Mouse (Mus musculus): ENCODE results near the gene Armc7. TPM values are rescaled to one million over a fixed set of nuclear protein-coding genes. Genes with fewer than 3 reads are reported as not detected.

Gene Armc7
- total RNA-seq (2015) (17.2 and 18.5 TPM in 2 replicates), total RNA-seq (2017) (19.8 and 38.6 TPM in 2 replicates)

- ATAC-seq (ENCODE audit: poor library complexity, severe bottlenecking): peak; percentile 86
Observed at GRCm38 (mm10) chr11:115475025-115475757, at the start of gene Armc7. TSS of gene Armc7 (plus strand) at chr11:115475667.

- no peak for ATAC-seq (ENCODE audit: poor library complexity, severe bottlenecking)
Observed at GRCm38 (mm10) chr11:115425671-115426070, 49.8 kb upstream of the Armc7 start.

- peak; percentile 92 for ATAC-seq (ENCODE audit: poor library complexity, severe bottlenecking)
Observed at GRCm38 (mm10) chr11:115427482-115428331, 47.8 kb upstream of the Armc7 start.

GRCm38 (mm10) chr11:115429307-115429706 is 46.2 kb upstream of the Armc7 start:
- ATAC-seq (ENCODE audit: poor library complexity, severe bottlenecking): no peak

- ATAC-seq (ENCODE audit: poor library complexity, severe bottlenecking): no peak
Observed at GRCm38 (mm10) chr11:115430561-115430960, 44.9 kb upstream of the Armc7 start.

GRCm38 (mm10) chr11:115432814-115433213 is 42.7 kb upstream of the Armc7 start:
- ATAC-seq (ENCODE audit: poor library complexity, severe bottlenecking): no peak

- ATAC-seq (ENCODE audit: poor library complexity, severe bottlenecking): no peak
Observed at GRCm38 (mm10) chr11:115433342-115433741, 42.1 kb upstream of the Armc7 start.

GRCm38 (mm10) chr11:115435596-115436337 is 39.7 kb upstream of the Armc7 start:
- ATAC-seq (ENCODE audit: poor library complexity, severe bottlenecking): no peak

GRCm38 (mm10) chr11:115437571-115438122 is 37.8 kb upstream of the Armc7 start:
- no peak for ATAC-seq (ENCODE audit: poor library complexity, severe bottlenecking)

GRCm38 (mm10) chr11:115439326-115439725 is 36.1 kb upstream of the Armc7 start:
- ATAC-seq (ENCODE audit: poor library complexity, severe bottlenecking): no peak

GRCm38 (mm10) chr11:115439906-115440595 is 35.4 kb upstream of the Armc7 start, which contains the start of gene Trim80:
TSS of gene Trim80 (plus strand) at chr11:115440545.
- ATAC-seq (ENCODE audit: poor library complexity, severe bottlenecking): no peak

- ATAC-seq (ENCODE audit: poor library complexity, severe bottlenecking): no peak
Observed at GRCm38 (mm10) chr11:115441417-115441816, 34.0 kb upstream of the Armc7 start.

GRCm38 (mm10) chr11:115446906-115447305 is 28.6 kb upstream of the Armc7 start:
- ATAC-seq (ENCODE audit: poor library complexity, severe bottlenecking): no peak

- no peak for ATAC-seq (ENCODE audit: poor library complexity, severe bottlenecking)
Observed at GRCm38 (mm10) chr11:115447321-115447885, 28.1 kb upstream of the Armc7 start.

GRCm38 (mm10) chr11:115448075-115448474 is 27.4 kb upstream of the Armc7 start:
- ATAC-seq (ENCODE audit: poor library complexity, severe bottlenecking): no peak

- ATAC-seq (ENCODE audit: poor library complexity, severe bottlenecking): no peak
Observed at GRCm38 (mm10) chr11:115448998-115449397, 26.5 kb upstream of the Armc7 start.

- ATAC-seq (ENCODE audit: poor library complexity, severe bottlenecking): no peak
Observed at GRCm38 (mm10) chr11:115450176-115450575, 25.3 kb upstream of the Armc7 start.

- ATAC-seq (ENCODE audit: poor library complexity, severe bottlenecking): no peak
Observed at GRCm38 (mm10) chr11:115451781-115452241, 23.7 kb upstream of the Armc7 start.

- ATAC-seq (ENCODE audit: poor library complexity, severe bottlenecking): no peak
Observed at GRCm38 (mm10) chr11:115452281-115452860, 23.1 kb upstream of the Armc7 start.

Data from megakaryocyte, adult 5-6 weeks (primary cell).